Mouse (Mus musculus) bone marrow, adult 2 months (tissue): ENCODE measurements around the gene Bri3bp.

Experiments
- CTCF ChIP-seq: fragments of 200-500 bp; IDR thresholded peaks from 2 replicates; pipeline ENCODE4 v1.5.1; 2011; ENCODE audit warnings: low read length, control low read depth; ENCODE audit not compliant: control insufficient read depth, insufficient read depth
- POLR2A ChIP-seq: fragments of 200-500 bp; IDR thresholded peaks from 2 replicates; pipeline ENCODE4 v1.6.1; 2011; ENCODE audit warnings: low read depth, mild to moderate bottlenecking, control low read depth, low read length, borderline replicate concordance; ENCODE audit not compliant: control insufficient read depth

DNA sequence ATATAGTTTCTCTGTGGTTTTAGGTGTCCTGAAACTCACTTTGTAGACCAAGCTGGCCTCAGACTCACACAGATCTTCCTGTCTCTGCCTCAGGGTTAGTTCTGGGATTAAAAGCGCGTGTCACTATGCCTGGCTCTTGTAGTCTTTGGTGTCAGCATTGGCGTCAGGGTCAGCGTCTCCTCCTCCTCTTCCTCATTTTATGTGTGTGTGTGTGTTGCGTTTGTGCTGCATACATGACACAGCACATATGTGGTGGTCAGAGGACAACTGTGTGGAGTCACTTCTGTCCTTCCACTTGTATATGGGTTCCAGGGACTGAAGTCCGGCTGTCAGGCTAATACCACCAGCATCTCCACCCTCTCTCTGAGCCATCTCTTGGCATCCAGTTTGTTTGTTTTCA lies 60.1 kb downstream of the Bri3bp start:
- TF ChIP-seq CTCF, result no peak
- TF ChIP-seq POLR2A, result no peak
